Mouse (Mus musculus): ENCODE data around the gene Dnah8.

DNA sequence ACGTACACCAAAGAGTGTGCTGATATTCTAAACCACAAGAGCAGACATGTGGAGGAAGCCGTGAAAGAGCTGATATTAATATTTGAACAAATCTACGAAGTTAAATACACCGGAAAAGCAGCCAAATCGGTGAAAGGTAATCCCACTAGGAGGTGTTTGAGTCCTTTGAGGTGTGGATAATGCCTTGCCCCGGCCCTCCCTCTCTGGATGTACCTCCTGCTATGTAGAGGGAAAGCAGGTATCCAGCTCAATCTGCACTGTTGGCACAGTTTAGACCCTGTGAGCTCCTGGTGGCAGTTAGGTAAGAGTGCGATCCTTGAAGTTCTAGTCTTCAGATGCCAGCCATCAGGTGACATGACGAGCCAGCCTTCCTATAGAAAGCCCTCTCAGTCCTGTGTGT lies 66.0 kb downstream of the Dnah8 start:
- no peak for TF ChIP-seq CTCF (IDR thresholded peaks at IDR 0.05; ENCODE audit: control insufficient read depth, insufficient read depth, insufficient replicate concordance, low read depth, low read length)
- TF ChIP-seq POLR2A (IDR thresholded peaks at IDR 0.05; ENCODE audit: control insufficient read depth, low read depth, low read length): no peak
